Mouse (Mus musculus): ENCODE results near the gene St6galnac4.

- TF ChIP-seq CTCF (IDR thresholded peaks at IDR 0.05) (no peak), EP300 (IDR thresholded peaks at IDR 0.05; ENCODE audit: insufficient read depth, low read depth, low read length) (no peak)
Observed at GRCm38 (mm10) chr2:32590224-32590623, 3.3 kb downstream of the St6galnac4 start.
